Mouse (Mus musculus) right cerebral cortex, adult 18-20 months (tissue): ENCODE measurements around the gene Pus10.
"Not testable (repeated sequence)": the region's sequence is repeated elsewhere in the genome, so short reads cannot be mapped to it uniquely, and the experiment has no call there.

Source experiments
- DNase-seq: peaks from one replicate; pipeline ENCODE4 v3.0.0; 2022; ENCODE audit warnings: mixed read lengths

Pus10 gene

GRCm38 (mm10) chr11:23767369-23767768 lies 101.9 kb downstream of the Pus10 start:
- not testable (repeated sequence) for DNase-seq

- DNase-seq = no peak
Observed at GRCm38 (mm10) chr11:23767928-23768327, 102.5 kb downstream of the Pus10 start.

- no peak for DNase-seq
Observed at GRCm38 (mm10) chr11:23769033-23769432, 103.6 kb downstream of the Pus10 start.

- no peak for DNase-seq
Observed at GRCm38 (mm10) chr11:23769686-23770509, 104.4 kb downstream of the Pus10 start.

GRCm38 (mm10) chr11:23770510-23770759 lies 105.0 kb downstream of the Pus10 start:
- DNase-seq = no peak

GRCm38 (mm10) chr11:23770760-23771506 lies 105.5 kb downstream of the Pus10 start, which contains the start of gene Rel:
TSS of gene Rel (minus strand) at chr11:23770970.
- DNase-seq = peak; percentile 93

GRCm38 (mm10) chr11:23771507-23772097 lies 106.1 kb downstream of the Pus10 start:
- DNase-seq = peak; percentile 5

- DNase-seq = no peak
Observed at GRCm38 (mm10) chr11:23772471-23772870, 107.0 kb downstream of the Pus10 start.

- DNase-seq = no peak
Observed at GRCm38 (mm10) chr11:23778787-23779201, 113.3 kb downstream of the Pus10 start.

- DNase-seq = no peak
Observed at GRCm38 (mm10) chr11:23782038-23782437, 116.6 kb downstream of the Pus10 start.
